In the genomic region with DNA sequence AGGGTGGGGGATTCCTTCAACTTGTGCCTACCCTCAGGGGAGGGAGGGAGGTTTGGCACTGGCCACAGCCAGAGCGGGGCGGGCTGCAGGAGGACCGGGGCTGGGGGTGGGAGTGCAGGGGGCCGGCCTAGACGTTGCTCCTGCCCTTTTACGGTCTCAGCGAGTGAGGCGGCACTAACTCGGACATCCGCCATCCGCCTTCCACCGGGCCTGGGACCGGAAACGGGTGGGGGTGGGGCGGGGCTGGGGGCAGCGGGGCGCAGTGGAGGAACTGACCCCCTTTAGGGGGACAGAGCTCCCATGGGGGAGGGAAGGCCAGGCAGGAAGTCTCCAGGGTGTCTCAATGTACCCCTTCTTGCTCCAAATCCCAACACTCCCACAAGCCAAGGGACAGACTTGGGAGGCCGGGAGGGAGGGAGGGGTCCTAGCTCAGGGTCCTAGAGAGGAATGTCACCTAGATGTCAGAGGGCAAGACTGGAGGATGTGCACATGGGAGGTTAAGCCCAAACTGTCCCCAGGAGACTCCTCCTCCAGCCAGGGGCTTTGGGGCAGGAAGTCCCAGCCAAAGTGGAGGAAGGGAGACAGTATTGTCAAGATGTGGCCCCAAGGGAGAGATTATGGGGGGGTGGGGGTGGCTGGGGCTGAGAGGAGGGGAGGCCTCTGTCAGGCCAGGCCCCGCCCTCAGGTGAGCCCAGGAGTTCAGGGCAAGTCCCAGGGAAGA, we compare ENCODE assay signal across 9 mouse cellular contexts. TPM values are rescaled to one million over a fixed set of nuclear protein-coding genes. Genes with fewer than 3 reads are reported as not detected.
DNase-seq lines count a peak whose midpoint lies in the region; ATAC-seq and TF ChIP-seq lines count a peak whose summit lies in the region.
"Had no signal": no experiment of that assay in that cellular context is flagged by ENCODE, and none has a peak within 500 bp of the region (broad histone marks: within the 10 kb centered on the region; RNA-seq: fewer than 3 reads in every experiment).

No protein-coding gene starts in this region.

- TF ChIP-seq CTCF in G1E (IDR thresholded peaks at IDR 0.05; ENCODE audit: low read depth, low read length), result no peak

- H3K36me3 ChIP-seq in G1E (replicated peaks), result peaks cover 42% of the 10 kb centered on the region
- H3K36me3 ChIP-seq in embryonic facial prominence, embryonic 14.5 days (ENCODE audit: control insufficient read depth, insufficient read depth, low read length), result peaks cover 16% of the 10 kb centered on the region
- peaks cover 22% of the 10 kb centered on the region for H3K36me3 ChIP-seq in midbrain, embryonic 10.5 days

- H3K4me1 ChIP-seq in G1E (ENCODE audit: insufficient read depth, low read depth, low read length), result peaks cover 65% of the 10 kb centered on the region
- H3K4me1 ChIP-seq in embryonic facial prominence, embryonic 14.5 days (ENCODE audit: control insufficient read depth, insufficient read depth, low read length), result peaks cover 14% of the 10 kb centered on the region; the same call in 1 of the 2 replicates
- H3K4me1 ChIP-seq in midbrain, embryonic 10.5 days, result peaks cover 42% of the 10 kb centered on the region

- no peaks in the 10 kb centered on the region for H3K9me3 ChIP-seq in G1E (replicated peaks)
- H3K9me3 ChIP-seq in embryonic facial prominence, embryonic 14.5 days (ENCODE audit: control insufficient read depth, low read length), result no peaks in the 10 kb centered on the region
- no peaks in the 10 kb centered on the region for H3K9me3 ChIP-seq in midbrain, embryonic 10.5 days (replicated peaks)

- DNase-seq in 416B (ENCODE audit: low read depth), result peak; percentile 88
- DNase-seq in G1E (ENCODE audit: low spot score), result peak; percentile 81
- peak; percentile 75 for DNase-seq in embryonic facial prominence, embryonic 14.5 days (ENCODE audit: low spot score)
- DNase-seq in heart, postnatal 14 days, result peak; percentile 74 to 76
- DNase-seq in kidney, postnatal 4 days, result peak; percentile 81 to 89
- DNase-seq in midbrain, embryonic 10.5 days (ENCODE audit: low spot score), result peak; percentile 66
- peak; percentile 46 for DNase-seq in testis, postnatal 14 days (ENCODE audit: low spot score)
- DNase-seq in frontal cortex, postnatal 14 days (ENCODE audit: low spot score in 2 of 2), result no peak

- H3K4me2 ChIP-seq in embryonic facial prominence, embryonic 14.5 days (ENCODE audit: low read depth, low read length), result peak overlapping the region; percentile 98

- intact Hi-C loops in heart, postnatal 14 days (cut with DNase I), result no loop called here

- WGBS in embryonic facial prominence, embryonic 14.5 days, result 0% methylated on average over 2 of the region's 19 CpGs
- WGBS in midbrain, embryonic 10.5 days, result 2% methylated on average over 19 of the region's 19 CpGs

- H3K27ac ChIP-seq in embryonic facial prominence, embryonic 14.5 days (replicated peaks; ENCODE audit: low read depth, low read length), result peak overlapping the region; percentile 87
- H3K27ac ChIP-seq in midbrain, embryonic 10.5 days (replicated peaks), result peak overlapping the region; percentile 93

- peak overlapping the region; percentile 77 for H3K4me3 ChIP-seq in G1E (ENCODE audit: low read depth, low read length)
- H3K4me3 ChIP-seq in embryonic facial prominence, embryonic 14.5 days (ENCODE audit: low read depth, low read length), result peak overlapping the region; percentile 83
- H3K4me3 ChIP-seq in midbrain, embryonic 10.5 days, result peak overlapping the region; percentile 99

- no peaks in the 10 kb centered on the region for H3K27me3 ChIP-seq in G1E (ENCODE audit: insufficient read depth, low read length)
- no peaks in the 10 kb centered on the region for H3K27me3 ChIP-seq in embryonic facial prominence, embryonic 14.5 days (replicated peaks; ENCODE audit: control insufficient read depth, insufficient read depth, low read length)
- no peaks in the 10 kb centered on the region for H3K27me3 ChIP-seq in midbrain, embryonic 10.5 days (ENCODE audit: low read depth, poor library complexity, severe bottlenecking)

- peak overlapping the region; percentile 81 for H3K9ac ChIP-seq in embryonic facial prominence, embryonic 14.5 days (ENCODE audit: low read depth, low read length)

- peak; percentile 9; the same call in 1 of the 2 replicates for ATAC-seq in G1E (ENCODE audit: extremely low read depth, insufficient number of reproducible peaks, low FRiP score, poor library complexity, severe bottlenecking)
- ATAC-seq in embryonic facial prominence, embryonic 14.5 days (ENCODE audit: low read depth), result peak; percentile 34; the same call in 1 of the 2 replicates

RNA-seq across cellular contexts. Expression of a gene that starts 1.7 kb away (rescaled TPM):
- 146 and 171 TPM in 2 replicates for total RNA-seq in G1E (2014; fragmentation: Nextera tagmentation)
- total RNA-seq in G1E (2017), result 239 and 292 TPM in 2 replicates
- polyA plus RNA-seq in G1E (2012), result 560 and 712 TPM in 2 replicates
- 70.0 and 70.7 TPM in 2 replicates for polyA plus RNA-seq in embryonic facial prominence, embryonic 14.5 days (2014; fragmentation: Nextera tagmentation; extraction: Ambion mirVana)
- 10 to 100 TPM; 55.7 to 59.1 TPM for total RNA-seq in heart, postnatal 14 days (2021)
- polyA plus RNA-seq in midbrain, embryonic 10.5 days (2016; fragmentation: Nextera tagmentation; extraction: Ambion mirVana), result 49.3 and 52.7 TPM in 2 replicates

RNA-seq across cellular contexts. Expression of a gene that starts 10.0 kb away (rescaled TPM):
- total RNA-seq in G1E (2014; fragmentation: Nextera tagmentation), result not detected in 2 replicates
- total RNA-seq in G1E (2017), result not detected in 2 replicates
- polyA plus RNA-seq in G1E (2012), result not detected in 2 replicates
- 0.49 TPM in 1 of 2 replicates, not detected in the other for polyA plus RNA-seq in embryonic facial prominence, embryonic 14.5 days (2014; fragmentation: Nextera tagmentation; extraction: Ambion mirVana)
- total RNA-seq in heart, postnatal 14 days (2021), result not detected
- 0.36 and 0.39 TPM in 2 replicates for polyA plus RNA-seq in midbrain, embryonic 10.5 days (2016; fragmentation: Nextera tagmentation; extraction: Ambion mirVana)
- total RNA-seq: gastrocnemius, postnatal 4 days had no signal

RNA-seq across cellular contexts. Expression of a gene that starts 12.5 kb away (rescaled TPM):
- total RNA-seq in G1E (2014; fragmentation: Nextera tagmentation) (0.73 and 0.98 TPM in 2 replicates), G1E (2017) (0.06 and 0.11 TPM in 2 replicates)
- 0.94 and 0.96 TPM in 2 replicates for polyA plus RNA-seq in G1E (2012)
- 53.7 and 57.0 TPM in 2 replicates for polyA plus RNA-seq in embryonic facial prominence, embryonic 14.5 days (2014; fragmentation: Nextera tagmentation; extraction: Ambion mirVana)
- 100 to 1,000 TPM; 106 to 122 TPM for total RNA-seq in heart, postnatal 14 days (2021)
- polyA plus RNA-seq in midbrain, embryonic 10.5 days (2016; fragmentation: Nextera tagmentation; extraction: Ambion mirVana), result 41.9 and 48.6 TPM in 2 replicates

RNA-seq across cellular contexts. Expression of a gene that starts 40.0 kb away (rescaled TPM):
- total RNA-seq in G1E (2014; fragmentation: Nextera tagmentation), result 0.19 TPM in 1 of 2 replicates, not detected in the other
- 0.29 and 0.38 TPM in 2 replicates for total RNA-seq in G1E (2017)
- polyA plus RNA-seq in G1E (2012), result 0.50 and 0.61 TPM in 2 replicates
- 0.15 and 0.28 TPM in 2 replicates for polyA plus RNA-seq in embryonic facial prominence, embryonic 14.5 days (2014; fragmentation: Nextera tagmentation; extraction: Ambion mirVana)
- total RNA-seq in heart, postnatal 14 days (2021), result 1 to 10 TPM in 1 of 2 experiments, under 1 TPM in 1; 0.60 to 1.2 TPM
- 0.02 TPM in 1 of 2 replicates, not detected in the other for polyA plus RNA-seq in midbrain, embryonic 10.5 days (2016; fragmentation: Nextera tagmentation; extraction: Ambion mirVana)

RNA-seq across cellular contexts. Expression of a gene that starts 41.7 kb away (rescaled TPM):
- total RNA-seq in G1E (2014; fragmentation: Nextera tagmentation) (13.8 and 14.2 TPM in 2 replicates), G1E (2017) (14.8 and 15.2 TPM in 2 replicates)
- polyA plus RNA-seq in G1E (2012), result 7.7 and 8.4 TPM in 2 replicates
- 29.7 and 30.2 TPM in 2 replicates for polyA plus RNA-seq in embryonic facial prominence, embryonic 14.5 days (2014; fragmentation: Nextera tagmentation; extraction: Ambion mirVana)
- total RNA-seq in heart, postnatal 14 days (2021), result 10 to 100 TPM; 54.8 to 58.3 TPM
- 51.0 and 51.9 TPM in 2 replicates for polyA plus RNA-seq in midbrain, embryonic 10.5 days (2016; fragmentation: Nextera tagmentation; extraction: Ambion mirVana)

Comparison
In these comparisons a context has a peak if more than half of its experiments do, and no peak if none do; other contexts are left out.
1. DNase-seq: peak in 416B (single experiment), G1E (single experiment), embryonic facial prominence, embryonic 14.5 days (single experiment), heart, postnatal 14 days (2 of 2), kidney, postnatal 4 days (2 of 2), midbrain, embryonic 10.5 days (single experiment) and testis, postnatal 14 days (single experiment); none in frontal cortex, postnatal 14 days (0 of 2).
2. RNA of a gene that starts 12.5 kb away (polyA plus RNA-seq): 53.7 to 57.0 TPM in embryonic facial prominence, embryonic 14.5 days and 41.9 to 48.6 TPM in midbrain, embryonic 10.5 days; 0.94 to 0.96 TPM in G1E; every median in the first group is over 10 times any median in the second.
3. Peak in every context shown above with its lines, with median percentiles within 50 percentile points of each other: H3K4me3 ChIP-seq.